Mouse (Mus musculus) embryonic facial prominence, embryonic 10.5 days (tissue): Measurements from ENCODE around the gene Dag1. TPM values are rescaled to one million over a fixed set of nuclear protein-coding genes. Genes with fewer than 3 reads are reported as not detected.
"Not testable (repeated sequence)": the region's sequence is repeated elsewhere in the genome, so short reads cannot be mapped to it uniquely, and the experiment has no call there.

ENCODE experiments used
- DNase-seq: peaks from one replicate; pipeline ENCODE4 v3.0.0-alpha.2; 2017; ENCODE audit warnings: low spot score
- H3K27ac ChIP-seq: fragments of 300-500 bp; sonication (generic); replicated peaks from 2 replicates; pipeline ENCODE4 v1.5.1; 2016; ENCODE audit warnings: mild to moderate bottlenecking
- H3K27me3 ChIP-seq: fragments of 300-500 bp; sonication (generic); replicated peaks from 2 replicates; pipeline ENCODE4 v1.6.1; 2016; ENCODE audit warnings: low read depth, mild to moderate bottlenecking; ENCODE audit not compliant: poor library complexity, severe bottlenecking
- H3K36me3 ChIP-seq: fragments of 300-500 bp; sonication (generic); replicated peaks from 2 replicates; pipeline ENCODE4 v1.6.1; 2016; ENCODE audit warnings: mild to moderate bottlenecking, moderate library complexity
- H3K4me1 ChIP-seq: fragments of 300-500 bp; sonication (generic); 2 replicates; pipeline ENCODE4 v1.6.1; 2016
- H3K4me3 ChIP-seq: fragments of 300-500 bp; sonication (generic); 2 replicates; pipeline ENCODE4 v1.5.1; 2016; ENCODE audit warnings: mild to moderate bottlenecking, moderate library complexity
- H3K9me3 ChIP-seq: fragments of 300-500 bp; sonication (generic); 2 replicates; pipeline ENCODE4 v1.6.1; 2016; ENCODE audit warnings: mild to moderate bottlenecking
- WGBS: fragments of 180-500 bp; shearing (Covaris S2); methylation state at CpG from one replicate; pipeline ENCODE4 v1.1.7; 2016; 5-methylcytosine and 5-hydroxymethylcytosine counted together
- polyA plus RNA-seq: library from polyadenylated mRNA; unstranded; fragments of >200 nt; fragmentation: Nextera tagmentation; extraction: Ambion mirVana; gene quantifications from 2 replicates; pipeline ENCODE4 v1.2.1, GENCODE M21; 2016

The Dag1 gene
- polyA plus RNA-seq, 1 experiment from 2014 or later, result 70.1 TPM

DNA sequence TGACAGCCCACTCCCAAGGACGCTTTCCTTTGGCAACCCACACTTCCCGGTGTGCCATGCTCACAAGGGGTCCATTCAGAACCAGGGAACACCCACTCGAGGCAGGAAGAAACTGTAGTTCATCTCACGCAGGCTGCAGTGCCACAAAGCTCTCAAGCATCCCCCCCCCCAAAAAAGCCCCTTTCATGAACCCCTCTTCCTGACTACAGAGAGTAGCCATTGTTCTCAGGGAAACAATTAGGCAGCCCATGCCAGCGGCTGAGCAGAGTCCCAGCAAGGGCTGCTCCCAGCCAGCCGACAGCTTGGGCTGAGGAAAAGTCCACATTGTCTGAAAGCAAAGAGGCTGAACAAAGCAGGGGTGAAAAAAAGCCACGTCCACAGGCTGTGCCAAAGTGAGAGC, 50.7 kb downstream of the Dag1 start:
- H3K4me1 ChIP-seq, result peaks cover 18% of the 10 kb centered on the region
- DNase-seq, result peak; percentile 32
- H3K27ac ChIP-seq, result peak overlapping the region; percentile 71
- H3K9me3 ChIP-seq, result no peaks in the 10 kb centered on the region
- 25% methylated on average over 7 of the region's 7 CpGs for WGBS
- no peak overlapping the region for H3K4me3 ChIP-seq
- peaks cover 59% of the 10 kb centered on the region for H3K36me3 ChIP-seq
- no peaks in the 10 kb centered on the region for H3K27me3 ChIP-seq

DNA sequence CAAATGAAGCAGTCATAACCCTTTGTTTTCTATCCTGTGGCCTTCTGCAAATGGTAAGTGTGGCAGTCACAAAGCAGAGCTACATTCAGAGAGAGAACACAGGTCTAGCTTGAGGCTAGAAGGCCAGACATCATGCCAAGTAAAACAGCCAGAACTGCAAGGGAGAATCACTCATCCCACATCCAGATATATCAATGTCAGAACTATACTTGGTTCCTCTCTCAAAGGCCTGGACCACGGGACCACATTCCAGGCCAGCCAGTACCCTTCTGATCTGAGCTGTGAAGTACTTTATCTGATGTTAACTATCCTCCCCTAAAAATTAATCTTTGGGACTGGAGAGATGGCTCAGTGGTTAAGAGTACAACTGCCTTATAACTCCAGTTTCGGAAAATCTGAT, 51.3 kb downstream of the Dag1 start:
- no peaks in the 10 kb centered on the region for H3K27me3 ChIP-seq
- H3K27ac ChIP-seq, result no peak overlapping the region; the same call in 1 of the 2 replicates
- WGBS, result 84% methylated on average over 2 of the region's 2 CpGs
- no peak overlapping the region for H3K4me3 ChIP-seq
- H3K36me3 ChIP-seq, result peaks cover 59% of the 10 kb centered on the region
- H3K9me3 ChIP-seq, result no peaks in the 10 kb centered on the region
- peaks cover 18% of the 10 kb centered on the region for H3K4me1 ChIP-seq
- DNase-seq, result no peak

DNA sequence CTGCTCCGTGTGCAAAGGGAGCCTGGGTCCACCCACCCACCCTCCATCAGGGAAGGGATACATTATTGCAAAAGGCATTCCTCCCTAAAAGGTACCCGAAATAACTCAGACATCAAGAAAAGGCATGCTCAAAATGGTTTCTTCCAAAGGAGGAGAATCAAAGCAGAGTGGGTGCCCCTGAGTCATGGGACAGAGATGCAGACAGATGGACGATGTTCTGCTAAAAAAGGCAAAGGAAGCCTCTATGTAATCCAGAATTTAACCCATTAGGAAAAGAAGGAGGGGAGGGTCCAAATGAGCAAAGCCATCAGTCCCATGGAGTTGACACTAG, 58.2 kb downstream of the Dag1 start:
- WGBS, result 81% methylated on average over 3 of the region's 3 CpGs
- H3K9me3 ChIP-seq, result no peaks in the 10 kb centered on the region
- peaks cover 17% of the 10 kb centered on the region for H3K4me1 ChIP-seq
- no peaks in the 10 kb centered on the region for H3K27me3 ChIP-seq
- peaks cover 54% of the 10 kb centered on the region for H3K36me3 ChIP-seq
- H3K4me3 ChIP-seq, result no peak overlapping the region
- H3K27ac ChIP-seq, result 0 out of 2 replicates have a peak overlapping the region, but pooled peaks have one; percentile 24
- no peak for DNase-seq

DNA sequence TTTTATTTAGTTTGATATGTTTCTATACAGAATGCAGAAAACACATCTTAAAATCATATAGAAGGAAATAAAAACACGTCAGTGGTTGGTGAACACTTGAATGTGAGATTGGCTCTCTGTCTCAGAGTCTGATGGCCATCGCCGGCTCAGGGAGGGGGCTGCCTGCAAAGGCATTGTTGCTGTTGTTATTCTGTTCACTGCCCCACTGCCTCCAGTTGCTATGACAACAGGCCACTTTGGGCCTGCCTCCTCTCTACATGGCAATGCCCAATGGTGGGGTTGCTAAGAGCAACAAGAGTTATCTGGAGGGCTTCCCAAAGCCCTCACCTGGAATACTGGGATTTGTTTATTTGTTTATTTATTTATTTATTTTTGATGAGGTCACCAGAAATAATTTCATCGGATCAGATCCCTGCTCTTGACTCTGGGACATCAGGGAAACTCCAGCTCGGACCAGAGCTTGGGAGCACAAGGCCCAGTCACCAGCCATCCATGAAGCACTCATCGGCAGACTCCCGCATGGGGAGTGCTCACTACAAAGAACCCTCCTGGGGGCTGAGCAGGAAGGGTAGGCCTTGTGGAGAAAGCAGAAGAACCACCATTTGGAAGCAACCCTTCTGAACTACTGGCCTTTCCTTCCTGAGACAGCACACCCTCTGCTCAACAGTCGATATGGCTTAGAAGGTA, 58.7 kb downstream of the Dag1 start:
- H3K4me1 ChIP-seq, result peaks cover 21% of the 10 kb centered on the region
- no peaks in the 10 kb centered on the region for H3K9me3 ChIP-seq
- 71% methylated on average over 8 of the region's 8 CpGs for WGBS
- peak; percentile 31 for DNase-seq
- H3K36me3 ChIP-seq, result peaks cover 49% of the 10 kb centered on the region
- H3K4me3 ChIP-seq, result no peak overlapping the region
- H3K27ac ChIP-seq, result 0 out of 2 replicates have a peak overlapping the region, but pooled peaks have one; percentile 24
- H3K27me3 ChIP-seq, result no peaks in the 10 kb centered on the region

DNA sequence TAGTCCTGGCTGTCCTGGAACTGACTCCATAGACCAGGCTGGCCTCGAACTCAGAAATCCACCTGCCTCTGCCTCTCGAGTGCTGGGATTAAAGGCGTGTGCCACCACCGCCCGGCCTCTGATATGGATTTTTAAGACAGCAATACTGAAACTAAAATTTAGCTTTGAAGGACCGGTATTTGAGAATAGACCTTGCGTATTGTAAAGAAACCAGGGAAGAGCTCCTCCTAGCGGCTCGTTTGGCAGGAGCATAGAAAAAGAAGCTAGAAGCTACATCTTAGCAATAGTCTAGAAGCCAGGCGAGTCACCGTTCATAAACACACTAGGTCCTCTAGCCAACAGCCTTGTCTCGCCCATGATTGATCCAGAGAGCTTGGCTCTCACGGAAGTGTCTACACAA, 60.7 kb downstream of the Dag1 start:
- no peak overlapping the region for H3K27ac ChIP-seq
- WGBS, result 42% methylated on average over 13 of the region's 13 CpGs
- H3K4me1 ChIP-seq, result peaks cover 21% of the 10 kb centered on the region
- no peaks in the 10 kb centered on the region for H3K27me3 ChIP-seq
- DNase-seq, result peak; percentile 62
- H3K9me3 ChIP-seq, result no peaks in the 10 kb centered on the region
- no peak overlapping the region for H3K4me3 ChIP-seq
- peaks cover 28% of the 10 kb centered on the region for H3K36me3 ChIP-seq

DNA sequence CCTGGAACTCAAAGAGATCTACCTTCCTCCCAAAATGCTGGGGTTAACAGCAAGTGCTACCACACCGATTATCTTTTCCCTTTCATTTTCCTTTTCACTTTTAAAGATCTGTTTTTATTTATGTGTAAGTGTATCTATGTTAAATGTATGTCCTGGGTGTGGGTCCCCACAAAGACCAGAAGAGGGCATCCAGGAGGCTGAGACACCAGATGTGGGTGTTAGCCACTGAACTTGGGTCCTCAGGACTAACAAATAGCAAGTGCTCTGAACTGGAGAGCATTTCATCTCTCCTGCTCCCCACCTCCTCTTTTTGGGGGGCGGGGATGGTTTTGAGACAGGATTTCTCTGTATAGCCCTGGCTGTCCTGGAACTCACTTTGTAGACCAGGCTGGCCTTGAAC, 61.6 kb downstream of the Dag1 start:
- Histone ChIP-seq H3K27me3 (no peaks in the 10 kb centered on the region), H3K27ac (no peak overlapping the region), H3K4me1 (peaks cover 28% of the 10 kb centered on the region), H3K36me3 (peaks cover 20% of the 10 kb centered on the region), H3K9me3 (no peaks in the 10 kb centered on the region), H3K4me3 (no peak overlapping the region)
- DNase-seq, result no peak
- 94% methylated on average over 2 of the region's 2 CpGs for WGBS

DNA sequence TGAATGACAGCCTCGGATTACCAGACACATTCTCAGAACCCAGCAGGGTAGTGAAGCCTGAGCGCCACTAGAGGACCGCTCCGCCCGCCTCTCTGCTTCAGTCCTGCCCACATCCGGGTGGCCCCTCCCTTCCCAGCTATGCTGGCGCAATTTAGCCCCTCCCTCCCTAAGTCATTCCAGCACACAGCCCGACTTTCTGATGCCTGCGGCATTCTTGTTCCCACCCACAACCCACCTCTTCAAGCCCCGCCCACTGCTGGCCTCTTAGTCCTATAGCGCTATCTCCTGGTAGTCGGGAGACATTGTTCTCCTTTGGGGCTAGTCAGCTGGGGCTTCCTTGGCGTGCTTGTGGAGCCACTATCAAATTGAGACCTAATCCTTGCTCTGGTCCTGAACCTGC, 62.6 kb downstream of the Dag1 start:
- Histone ChIP-seq H3K36me3 (peaks cover 10% of the 10 kb centered on the region), H3K27ac (peak overlapping the region; percentile 66), H3K4me3 (peak overlapping the region; percentile 39), H3K27me3 (no peaks in the 10 kb centered on the region), H3K9me3 (no peaks in the 10 kb centered on the region), H3K4me1 (peaks cover 33% of the 10 kb centered on the region)
- WGBS, result under 1% methylated on average over 13 of the region's 13 CpGs
- DNase-seq, result peak; percentile 95

DNA sequence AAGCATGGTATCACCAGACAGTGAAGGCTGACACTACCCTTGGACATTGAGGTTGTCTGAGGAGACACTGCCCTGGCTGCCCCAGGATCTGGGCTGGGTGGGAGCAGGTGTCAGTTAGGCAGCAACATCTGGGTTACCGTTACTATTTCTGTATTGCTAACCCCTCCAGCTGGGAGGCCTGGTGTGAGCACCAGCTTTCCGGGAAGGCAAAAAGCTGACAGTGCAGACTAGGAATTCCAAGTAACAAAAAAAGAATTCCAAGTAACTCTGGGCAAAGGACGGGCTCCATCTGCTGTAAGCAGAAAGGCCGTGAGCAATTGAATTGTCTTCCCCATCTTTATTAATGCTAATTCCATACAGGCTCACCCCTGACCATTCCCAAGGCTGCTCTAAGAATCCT, 65.1 kb downstream of the Dag1 start:
- peaks cover 26% of the 10 kb centered on the region for H3K4me1 ChIP-seq
- no peak overlapping the region for H3K4me3 ChIP-seq
- H3K36me3 ChIP-seq, result no peaks in the 10 kb centered on the region
- WGBS, result 73% methylated on average over 4 of the region's 4 CpGs
- H3K27me3 ChIP-seq, result no peaks in the 10 kb centered on the region
- H3K27ac ChIP-seq, result no peak overlapping the region
- no peak for DNase-seq
- H3K9me3 ChIP-seq, result no peaks in the 10 kb centered on the region

DNA sequence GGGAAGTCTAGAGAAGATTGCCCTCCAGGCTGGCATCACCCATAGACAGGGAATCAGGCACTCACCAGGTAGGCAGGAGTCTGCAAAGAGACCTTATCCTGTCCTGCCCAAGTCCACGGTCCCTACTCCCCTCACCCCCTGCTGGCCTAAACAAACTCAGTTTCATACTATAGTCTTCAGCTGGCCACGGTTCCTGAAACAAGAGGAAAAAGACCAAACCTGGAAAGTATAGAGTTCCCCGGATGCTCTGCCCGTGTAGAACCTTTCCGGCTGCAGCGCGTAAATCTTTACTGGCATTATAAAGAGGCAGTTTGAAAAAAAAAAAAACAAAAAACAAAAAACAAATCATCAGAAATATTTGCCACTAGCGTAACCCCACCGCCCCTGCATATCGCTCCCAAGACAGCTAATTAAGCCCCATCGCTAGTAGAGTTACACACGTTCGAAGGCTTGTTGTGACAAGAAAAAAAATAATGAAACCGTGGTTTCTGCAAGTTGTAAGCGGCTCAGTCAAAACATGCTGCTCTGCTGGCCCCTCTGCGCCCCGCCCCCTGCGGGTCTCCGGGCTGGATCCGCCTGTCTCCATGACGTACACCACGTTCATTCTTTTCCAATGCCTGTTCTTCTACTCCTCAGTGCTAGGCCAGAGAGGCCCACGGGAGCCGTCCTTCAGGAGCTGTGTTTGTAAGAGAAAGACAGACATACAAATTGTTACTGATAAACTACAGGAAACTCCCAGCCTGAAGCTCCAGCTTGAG, 66.7 kb downstream of the Dag1 start:
- Histone ChIP-seq H3K4me3 (peak overlapping the region; percentile 39), H3K27me3 (peaks cover 2% of the 10 kb centered on the region; the same call in 1 of the 2 replicates), H3K27ac (0 out of 2 replicates have a peak overlapping the region, but pooled peaks have one; percentile 57), H3K4me1 (peaks cover 26% of the 10 kb centered on the region), H3K36me3 (no peaks in the 10 kb centered on the region), H3K9me3 (no peaks in the 10 kb centered on the region)
- peak; percentile 62 for DNase-seq
- WGBS, result 29% methylated on average over 24 of the region's 24 CpGs

DNA sequence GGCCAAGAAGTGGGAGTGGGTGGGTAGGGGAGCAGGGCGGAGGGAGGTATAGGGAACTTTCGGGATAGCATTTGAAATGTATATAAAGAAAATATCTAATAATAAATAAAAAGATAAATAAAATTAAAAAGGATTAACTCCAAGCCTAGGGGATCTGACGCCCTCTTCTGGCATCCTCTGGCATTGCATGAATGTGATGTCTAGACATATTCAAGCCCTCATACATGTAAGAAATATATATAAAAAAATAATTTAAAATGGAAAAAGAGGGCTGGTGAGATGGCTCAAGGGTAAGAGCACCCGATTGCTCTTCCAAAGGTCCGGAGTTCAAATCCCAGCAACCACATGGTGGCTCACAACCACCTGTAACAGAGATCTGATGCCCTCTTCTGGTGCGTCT, 67.5 kb downstream of the Dag1 start:
- H3K36me3 ChIP-seq, H3K27ac ChIP-seq, DNase-seq, H3K9me3 ChIP-seq, H3K4me3 ChIP-seq: not testable (repeated sequence)
- H3K27me3 ChIP-seq, result peaks cover 11% of the 10 kb centered on the region
- peaks cover 23% of the 10 kb centered on the region for H3K4me1 ChIP-seq
- WGBS, result 62% methylated on average over 6 of the region's 6 CpGs

DNA sequence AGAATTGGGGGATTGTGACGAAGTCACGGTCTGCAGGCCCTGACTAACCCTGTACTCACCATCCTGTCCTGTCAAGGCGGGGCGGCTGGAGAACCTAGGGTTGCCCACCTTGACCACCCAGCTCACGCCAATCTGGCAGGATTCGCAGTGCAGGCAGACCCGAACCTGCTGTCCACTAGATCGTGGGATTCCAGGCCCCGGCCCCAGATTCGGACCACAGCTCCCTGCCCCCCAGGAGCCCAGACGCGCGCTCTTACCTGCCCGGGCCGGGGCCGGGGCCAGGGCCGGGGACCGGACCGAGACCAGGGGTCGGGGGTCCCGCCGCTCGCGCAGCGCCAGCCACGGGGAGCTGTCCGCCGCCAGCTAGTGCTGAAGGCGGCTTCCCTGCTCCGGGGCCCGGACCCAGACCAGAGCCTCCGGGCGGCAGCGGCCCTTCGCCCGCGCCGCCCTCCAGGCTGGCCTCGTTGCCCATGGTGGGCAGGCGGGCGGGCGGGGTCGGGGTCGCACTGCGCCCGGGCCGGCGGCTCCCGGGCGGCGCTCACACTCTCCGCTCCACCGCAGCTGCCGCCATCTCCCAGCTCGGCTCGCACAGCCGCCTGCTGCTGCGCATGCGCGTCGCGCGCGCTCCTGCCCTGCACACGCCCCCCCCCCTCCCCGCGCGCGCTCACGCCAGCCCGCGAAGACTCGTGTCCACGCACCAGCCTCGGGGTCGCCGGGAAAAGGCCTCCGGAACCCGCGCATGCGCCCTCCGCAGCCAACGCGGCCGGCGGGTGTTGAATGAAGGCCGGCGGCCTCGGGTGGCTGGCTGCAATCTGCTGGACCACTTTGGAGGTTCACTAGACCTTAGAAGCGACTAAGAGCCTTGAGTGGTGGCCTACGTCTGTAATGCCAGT, 73.7 kb downstream of the Dag1 start, which contains the start of gene Bsn:
Gene Bsn, minus strand, starts transcription at position 598 of the 893 bp plus-strand sequence.
- Histone ChIP-seq H3K9me3 (no peaks in the 10 kb centered on the region), H3K36me3 (no peaks in the 10 kb centered on the region), H3K4me3 (peak within 1 kb of the TSS; percentile 78), H3K27me3 (peaks cover 52% of the 10 kb centered on the region), H3K27ac (peak within 1 kb of the TSS; percentile 69), H3K4me1 (peaks cover 13% of the 10 kb centered on the region)
- WGBS, result 1% methylated on average over 91 of the region's 91 CpGs
- DNase-seq, result peak; percentile 85

DNA sequence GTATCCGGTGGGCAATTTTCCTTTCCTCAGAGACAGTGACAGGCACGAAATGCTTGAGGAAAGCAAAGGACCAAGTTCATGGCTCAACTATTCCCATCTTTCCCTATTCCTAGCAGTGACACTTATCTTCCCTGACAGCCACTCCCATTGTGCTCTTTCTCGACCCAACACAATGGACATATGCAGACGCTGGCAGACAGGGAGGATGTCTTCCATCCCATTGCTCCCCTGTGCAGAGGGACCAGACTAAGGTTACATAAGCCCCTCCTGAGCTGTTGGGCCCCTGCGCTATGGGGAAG, 74.3 kb downstream of the Dag1 start:
- Histone ChIP-seq H3K4me3 (peak overlapping the region; percentile 78), H3K27ac (no peak overlapping the region), H3K27me3 (peaks cover 52% of the 10 kb centered on the region), H3K4me1 (peaks cover 13% of the 10 kb centered on the region), H3K9me3 (no peaks in the 10 kb centered on the region), H3K36me3 (no peaks in the 10 kb centered on the region)
- WGBS, result 41% methylated on average over 5 of the region's 5 CpGs
- DNase-seq, result no peak
